Mouse (Mus musculus): Measurements from ENCODE around the gene Ecpas. TPM values are rescaled to one million over a fixed set of nuclear protein-coding genes. Genes with fewer than 3 reads are reported as not detected.

Ecpas gene
- polyA plus RNA-seq, 1 experiment from 2014 or later: 55.0 TPM

DNA sequence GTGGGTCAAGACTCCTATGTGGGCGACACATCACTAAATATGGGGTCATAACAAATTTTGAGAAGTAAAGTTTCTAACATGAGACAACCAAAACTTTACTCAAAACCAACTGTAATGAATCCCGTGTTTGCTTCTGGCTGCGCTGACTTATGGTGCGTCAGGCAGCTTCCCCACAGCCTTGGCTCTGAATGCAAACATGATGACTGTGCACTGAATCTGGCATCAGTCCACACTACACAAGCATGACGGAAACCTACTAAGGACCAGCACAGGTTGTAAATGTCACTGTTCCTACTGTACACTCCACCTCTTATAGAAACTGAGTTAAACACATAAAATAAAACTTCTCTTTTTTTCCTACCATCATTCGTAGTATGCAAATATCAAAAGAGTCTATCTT lies 45.3 kb downstream of the Ecpas start:
- H3K27me3 ChIP-seq (ENCODE audit: control insufficient read depth, insufficient read depth, low read length): no peaks in the 10 kb centered on the region
- H3K36me3 ChIP-seq (ENCODE audit: control insufficient read depth, insufficient read depth, low read length): peaks cover 13% of the 10 kb centered on the region
- no peak overlapping the region for H3K9ac ChIP-seq (replicated peaks; ENCODE audit: low read length)
- 95% methylated on average over 6 of the region's 6 CpGs for WGBS
- no peak overlapping the region for H3K4me3 ChIP-seq (replicated peaks; ENCODE audit: low read depth, low read length)
- ATAC-seq (ENCODE audit: low FRiP score, low TSS enrichment) (no peak), DNase-seq (no peak)
- no peak overlapping the region for H3K27ac ChIP-seq (replicated peaks; ENCODE audit: low read depth, low read length)
- H3K4me1 ChIP-seq (ENCODE audit: control insufficient read depth, insufficient read depth, low read length): no peaks in the 10 kb centered on the region
- no peak overlapping the region for H3K4me2 ChIP-seq (ENCODE audit: low read length)
- no peaks in the 10 kb centered on the region for H3K9me3 ChIP-seq (ENCODE audit: control insufficient read depth, low read length)

DNA sequence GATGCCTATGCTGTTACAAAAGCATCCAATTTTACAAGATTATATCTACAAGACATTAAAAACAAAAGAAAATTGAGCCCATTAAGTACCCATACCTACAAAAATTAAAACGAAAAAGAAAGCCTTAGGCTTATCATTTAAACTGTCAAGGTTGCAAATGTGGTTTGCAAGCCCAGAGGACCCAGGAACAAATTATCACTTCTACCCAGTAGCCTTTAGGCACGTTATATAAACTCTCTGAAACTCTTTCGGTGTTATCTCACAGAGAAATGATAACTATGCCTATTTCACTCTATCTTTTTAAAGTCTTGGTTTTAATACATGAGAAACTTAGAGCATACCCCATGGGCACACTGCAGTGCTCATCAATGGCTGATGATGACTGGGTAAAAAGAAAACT lies 79.6 kb downstream of the Ecpas start:
- Histone ChIP-seq H3K4me1 (ENCODE audit: control insufficient read depth, insufficient read depth, low read length) (no peaks in the 10 kb centered on the region), H3K4me3 (replicated peaks; ENCODE audit: low read depth, low read length) (no peak overlapping the region), H3K27me3 (ENCODE audit: control insufficient read depth, insufficient read depth, low read length) (no peaks in the 10 kb centered on the region), H3K27ac (replicated peaks; ENCODE audit: low read depth, low read length) (no peak overlapping the region), H3K9me3 (ENCODE audit: control insufficient read depth, low read length) (no peaks in the 10 kb centered on the region), H3K9ac (replicated peaks; ENCODE audit: low read length) (no peak overlapping the region), H3K4me2 (ENCODE audit: low read length) (no peak overlapping the region), H3K36me3 (ENCODE audit: control insufficient read depth, insufficient read depth, low read length) (peaks cover 33% of the 10 kb centered on the region)
- ATAC-seq (ENCODE audit: low FRiP score, low TSS enrichment): no peak
- DNase-seq: no peak
- 89% methylated on average over 3 of the region's 3 CpGs for WGBS

DNA sequence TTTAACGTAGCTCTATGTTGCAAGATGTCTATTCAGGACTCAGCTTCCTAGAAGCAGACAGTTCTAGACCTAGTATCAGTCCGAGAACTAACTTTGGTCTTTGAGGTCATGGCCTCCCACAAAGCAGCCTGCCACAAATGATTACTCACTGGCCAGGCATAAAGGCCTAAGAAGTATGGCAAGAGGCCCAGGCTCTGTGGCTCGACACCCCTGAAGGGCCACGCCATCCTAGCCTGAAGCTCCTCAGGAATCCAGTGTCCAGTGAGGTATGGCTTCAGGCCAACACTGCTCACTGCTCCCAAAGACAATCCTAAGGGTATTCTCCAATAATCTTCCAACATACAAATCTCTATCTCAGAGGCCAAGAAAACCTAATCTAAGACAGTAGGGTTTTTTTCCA lies 86.6 kb downstream of the Ecpas start:
- H3K27me3 ChIP-seq (ENCODE audit: control insufficient read depth, insufficient read depth, low read length): no peaks in the 10 kb centered on the region
- no peaks in the 10 kb centered on the region for H3K4me1 ChIP-seq (ENCODE audit: control insufficient read depth, insufficient read depth, low read length)
- no peak overlapping the region for H3K4me3 ChIP-seq (replicated peaks; ENCODE audit: low read depth, low read length)
- no peak overlapping the region for H3K4me2 ChIP-seq (ENCODE audit: low read length)
- ATAC-seq (ENCODE audit: low FRiP score, low TSS enrichment): no peak
- no peak for DNase-seq
- no peaks in the 10 kb centered on the region for H3K9me3 ChIP-seq (ENCODE audit: control insufficient read depth, low read length)
- peaks cover 62% of the 10 kb centered on the region for H3K36me3 ChIP-seq (ENCODE audit: control insufficient read depth, insufficient read depth, low read length)
- no peak overlapping the region for H3K9ac ChIP-seq (replicated peaks; ENCODE audit: low read length)
- 81% methylated on average over 4 of the region's 4 CpGs for WGBS
- no peak overlapping the region for H3K27ac ChIP-seq (replicated peaks; ENCODE audit: low read depth, low read length)

DNA sequence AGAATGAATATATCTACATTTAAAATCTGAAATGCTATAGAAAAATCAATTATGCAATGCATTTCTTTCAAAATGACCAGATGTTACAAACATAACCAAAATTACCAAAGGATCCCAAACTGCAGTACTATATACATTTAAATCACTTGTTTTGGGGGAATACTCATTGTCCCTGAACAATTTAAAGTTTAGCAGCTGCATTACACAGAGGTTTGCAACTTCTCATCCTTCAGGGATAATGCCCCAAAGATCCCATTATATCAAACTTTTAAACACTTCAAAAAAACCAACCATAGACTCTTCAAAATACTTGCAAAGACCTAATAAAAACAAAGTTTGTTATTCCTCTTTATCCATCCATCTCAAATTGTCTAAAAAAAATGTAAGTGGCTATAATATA lies 124.9 kb downstream of the Ecpas start, which contains the start of gene Olfr267:
Gene Olfr267 (minus strand): TSS at position 101 of the 400 bp plus-strand sequence.
- ATAC-seq (ENCODE audit: low FRiP score, low TSS enrichment): no peak
- no peaks in the 10 kb centered on the region for H3K4me1 ChIP-seq (ENCODE audit: control insufficient read depth, insufficient read depth, low read length)

DNA sequence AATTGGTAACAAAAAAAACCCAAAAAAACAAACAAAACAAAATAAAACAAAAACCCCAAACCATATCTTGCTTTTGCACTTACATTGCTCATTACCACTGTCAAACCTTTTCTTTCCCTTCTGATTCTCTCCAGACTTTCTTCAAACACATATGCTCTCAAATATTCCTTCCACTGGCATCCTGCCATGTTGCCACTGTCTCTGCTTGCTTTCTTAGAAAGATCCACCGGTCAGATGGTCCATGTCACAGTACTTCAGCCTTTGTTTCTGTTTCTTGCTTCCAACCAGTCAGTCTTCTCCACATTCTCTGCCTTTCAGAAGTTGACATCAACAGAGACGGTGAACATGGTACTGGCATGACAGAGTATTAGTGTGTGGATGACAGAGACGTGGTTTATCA lies 125.9 kb downstream of the Ecpas start:
- Histone ChIP-seq H3K36me3 (ENCODE audit: control insufficient read depth, insufficient read depth, low read length) (no peaks in the 10 kb centered on the region), H3K4me2 (ENCODE audit: low read length) (no peak overlapping the region), H3K9ac (replicated peaks; ENCODE audit: low read length) (no peak overlapping the region), H3K27ac (replicated peaks; ENCODE audit: low read depth, low read length) (no peak overlapping the region), H3K27me3 (ENCODE audit: control insufficient read depth, insufficient read depth, low read length) (no peaks in the 10 kb centered on the region), H3K9me3 (ENCODE audit: control insufficient read depth, low read length) (no peaks in the 10 kb centered on the region; the same call in 1 of the 2 replicates), H3K4me1 (ENCODE audit: control insufficient read depth, insufficient read depth, low read length) (no peaks in the 10 kb centered on the region), H3K4me3 (replicated peaks; ENCODE audit: low read depth, low read length) (no peak overlapping the region)
- DNase-seq: no peak
- WGBS: 78% methylated on average over 3 of the region's 3 CpGs
- ATAC-seq (ENCODE audit: low FRiP score, low TSS enrichment): no peak

More for the DNA sequence above, 124.9 kb downstream of the Ecpas start, which contains the start of gene Olfr267:
- Histone ChIP-seq H3K9me3 (ENCODE audit: control insufficient read depth, low read length) (no peaks in the 10 kb centered on the region; the same call in 1 of the 2 replicates), H3K4me2 (ENCODE audit: low read length) (no peak within 1 kb of the TSS), H3K27ac (replicated peaks; ENCODE audit: low read depth, low read length) (no peak within 1 kb of the TSS), H3K27me3 (ENCODE audit: control insufficient read depth, insufficient read depth, low read length) (no peaks in the 10 kb centered on the region), H3K36me3 (ENCODE audit: control insufficient read depth, insufficient read depth, low read length) (no peaks in the 10 kb centered on the region), H3K4me3 (replicated peaks; ENCODE audit: low read depth, low read length) (no peak within 1 kb of the TSS), H3K9ac (replicated peaks; ENCODE audit: low read length) (no peak within 1 kb of the TSS)
- no peak for DNase-seq

DNA sequence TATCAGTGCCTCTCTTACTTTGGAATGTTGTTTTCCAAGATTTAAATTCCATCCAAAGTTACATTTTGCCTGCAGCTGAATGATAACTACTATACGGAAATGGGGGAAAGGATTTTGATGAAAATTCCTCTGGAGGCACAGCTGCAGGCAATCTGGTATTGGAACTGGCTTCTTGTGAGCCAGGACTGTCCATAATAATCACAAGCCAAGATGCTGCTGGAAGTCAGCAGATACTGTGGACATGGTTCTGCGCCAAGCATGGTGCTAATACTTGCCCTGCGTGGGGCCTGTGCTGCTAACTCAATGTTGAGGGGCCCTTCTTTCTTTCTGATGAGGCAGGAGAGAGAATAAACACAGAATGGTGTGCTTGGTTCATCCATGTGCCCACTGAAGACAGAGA lies 149.1 kb downstream of the Ecpas start:
- Histone ChIP-seq H3K4me2 (ENCODE audit: low read length) (no peak overlapping the region), H3K9ac (replicated peaks; ENCODE audit: low read length) (no peak overlapping the region), H3K4me1 (ENCODE audit: control insufficient read depth, insufficient read depth, low read length) (no peaks in the 10 kb centered on the region), H3K9me3 (ENCODE audit: control insufficient read depth, low read length) (no peaks in the 10 kb centered on the region), H3K27me3 (ENCODE audit: control insufficient read depth, insufficient read depth, low read length) (no peaks in the 10 kb centered on the region), H3K27ac (replicated peaks; ENCODE audit: low read depth, low read length) (no peak overlapping the region), H3K36me3 (ENCODE audit: control insufficient read depth, insufficient read depth, low read length) (no peaks in the 10 kb centered on the region), H3K4me3 (replicated peaks; ENCODE audit: low read depth, low read length) (no peak overlapping the region)
- DNase-seq: no peak
- WGBS: 90% methylated on average over 3 of the region's 3 CpGs
- ATAC-seq (ENCODE audit: low FRiP score, low TSS enrichment): no peak

DNA sequence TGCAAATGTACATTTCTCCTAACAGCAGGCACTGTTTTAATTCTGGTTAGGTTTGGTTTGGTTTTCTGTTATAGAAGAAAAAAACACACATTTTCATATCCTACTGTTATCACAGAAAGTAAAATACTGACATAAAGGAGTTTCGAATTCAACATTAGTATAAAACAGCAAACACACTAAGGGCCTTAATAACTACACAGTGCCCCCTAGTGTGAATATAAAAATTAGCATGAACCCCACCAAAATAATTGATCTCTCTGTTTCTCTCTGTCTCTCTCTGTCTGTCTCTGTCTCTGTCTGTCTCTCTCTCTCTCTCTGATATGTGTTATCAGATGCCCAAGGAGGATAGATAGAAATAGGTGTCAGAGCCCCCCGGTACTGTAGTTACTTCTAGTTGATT lies 163.0 kb downstream of the Ecpas start:
- H3K4me2 ChIP-seq (ENCODE audit: low read length): no peak overlapping the region
- peak; percentile 72 for DNase-seq

DNA sequence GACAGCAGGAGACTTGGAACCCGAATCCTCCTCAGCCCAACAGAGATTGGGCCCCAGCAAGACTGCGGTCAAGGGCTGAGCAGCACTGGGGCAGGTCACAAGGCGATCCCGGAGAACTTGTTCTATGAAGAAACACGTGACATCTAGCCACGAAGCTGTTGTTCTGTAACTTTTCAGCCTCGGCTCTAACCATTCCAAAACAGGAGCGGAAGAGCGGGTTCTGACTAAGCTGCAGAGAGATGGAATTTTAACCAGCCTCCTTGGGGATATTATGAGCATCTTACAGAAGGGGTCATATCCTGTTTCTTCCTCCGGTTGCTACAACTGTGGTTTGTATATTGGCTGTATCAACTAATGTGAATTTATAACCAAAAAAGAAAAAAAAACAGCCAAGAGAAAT lies 163.4 kb downstream of the Ecpas start:
- H3K27me3 ChIP-seq (ENCODE audit: control insufficient read depth, insufficient read depth, low read length): no peaks in the 10 kb centered on the region
- no peak overlapping the region for H3K4me3 ChIP-seq (replicated peaks; ENCODE audit: low read depth, low read length)
- no peak overlapping the region for H3K27ac ChIP-seq (replicated peaks; ENCODE audit: low read depth, low read length)
- no peaks in the 10 kb centered on the region for H3K36me3 ChIP-seq (ENCODE audit: control insufficient read depth, insufficient read depth, low read length)
- WGBS: 58% methylated on average over 10 of the region's 10 CpGs
- H3K4me1 ChIP-seq (ENCODE audit: control insufficient read depth, insufficient read depth, low read length): no peaks in the 10 kb centered on the region
- H3K9me3 ChIP-seq (ENCODE audit: control insufficient read depth, low read length): no peaks in the 10 kb centered on the region
- ATAC-seq (ENCODE audit: low FRiP score, low TSS enrichment): no peak
- DNase-seq: peak; percentile 13
- H3K4me2 ChIP-seq (ENCODE audit: low read length): no peak overlapping the region
- H3K9ac ChIP-seq (replicated peaks; ENCODE audit: low read length): no peak overlapping the region

More for the DNA sequence above, 163.0 kb downstream of the Ecpas start:
- Histone ChIP-seq H3K4me3 (replicated peaks; ENCODE audit: low read depth, low read length) (no peak overlapping the region), H3K27ac (replicated peaks; ENCODE audit: low read depth, low read length) (no peak overlapping the region), H3K9ac (replicated peaks; ENCODE audit: low read length) (no peak overlapping the region), H3K27me3 (ENCODE audit: control insufficient read depth, insufficient read depth, low read length) (no peaks in the 10 kb centered on the region), H3K36me3 (ENCODE audit: control insufficient read depth, insufficient read depth, low read length) (no peaks in the 10 kb centered on the region), H3K9me3 (ENCODE audit: control insufficient read depth, low read length) (no peaks in the 10 kb centered on the region), H3K4me1 (ENCODE audit: control insufficient read depth, insufficient read depth, low read length) (no peaks in the 10 kb centered on the region)
- ATAC-seq (ENCODE audit: low FRiP score, low TSS enrichment): no peak
- WGBS: 60% methylated on average over 2 of the region's 2 CpGs

Data from midbrain, embryonic 14.5 days (tissue).